Mouse (Mus musculus): Measurements from ENCODE around the gene Cd80. TPM values are rescaled to one million over a fixed set of nuclear protein-coding genes. Genes with fewer than 3 reads are reported as not detected.
"Not testable (repeated sequence)": the region's sequence is repeated elsewhere in the genome, so short reads cannot be mapped to it uniquely, and the experiment has no call there.

The Cd80 gene
- total RNA-seq (2022) = 1 to 10 TPM in 1 of 4 experiments, under 1 TPM in 3; 0.39 to 1.2 (median 0.49) TPM

- DNase-seq (ENCODE audit: low spot score in 2 of 2) = no peak
Observed at GRCm38 (mm10) chr16:38455511-38456418, at the start of gene Cd80. TSS of gene Cd80 (plus strand) at chr16:38455561.

GRCm38 (mm10) chr16:38406293-38406692 is 49.1 kb upstream of the Cd80 start:
- DNase-seq (ENCODE audit: low spot score in 2 of 2) = no peak

- DNase-seq (ENCODE audit: low spot score in 2 of 2) = no peak
Observed at GRCm38 (mm10) chr16:38406708-38407107, 48.7 kb upstream of the Cd80 start.

GRCm38 (mm10) chr16:38407584-38407983 is 47.8 kb upstream of the Cd80 start:
- DNase-seq (ENCODE audit: low spot score in 2 of 2) = no peak

- no peak for DNase-seq (ENCODE audit: low spot score in 2 of 2)
Observed at GRCm38 (mm10) chr16:38408416-38408815, 46.9 kb upstream of the Cd80 start.

GRCm38 (mm10) chr16:38414953-38415352 is 40.4 kb upstream of the Cd80 start:
- no peak for DNase-seq (ENCODE audit: low spot score in 2 of 2)

GRCm38 (mm10) chr16:38425374-38425773 is 30.0 kb upstream of the Cd80 start:
- no peak for DNase-seq (ENCODE audit: low spot score in 2 of 2)

GRCm38 (mm10) chr16:38425799-38426198 is 29.6 kb upstream of the Cd80 start:
- DNase-seq (ENCODE audit: low spot score in 2 of 2) = no peak

- DNase-seq (ENCODE audit: low spot score in 2 of 2) = no peak
Observed at GRCm38 (mm10) chr16:38431446-38432185, 23.7 kb upstream of the Cd80 start.

GRCm38 (mm10) chr16:38432498-38433425 is 22.6 kb upstream of the Cd80 start, which contains the start of gene Pla1a:
TSS of gene Pla1a (minus strand) at chr16:38433145.
- DNase-seq (ENCODE audit: low spot score in 2 of 2) = no peak

- DNase-seq (ENCODE audit: low spot score in 2 of 2) = no peak
Observed at GRCm38 (mm10) chr16:38433514-38433913, 21.8 kb upstream of the Cd80 start.

- DNase-seq (ENCODE audit: low spot score in 2 of 2) = no peak
Observed at GRCm38 (mm10) chr16:38434295-38434795, 21.0 kb upstream of the Cd80 start.

GRCm38 (mm10) chr16:38439190-38439589 is 16.2 kb upstream of the Cd80 start:
- DNase-seq (ENCODE audit: low spot score in 2 of 2) = no peak

GRCm38 (mm10) chr16:38440403-38440802 is 15.0 kb upstream of the Cd80 start:
- DNase-seq (ENCODE audit: low spot score in 2 of 2) = no peak

GRCm38 (mm10) chr16:38441611-38442010 is 13.8 kb upstream of the Cd80 start:
- DNase-seq (ENCODE audit: low spot score in 2 of 2) = no peak

- no peak for DNase-seq (ENCODE audit: low spot score in 2 of 2)
Observed at GRCm38 (mm10) chr16:38442216-38442615, 13.1 kb upstream of the Cd80 start.

GRCm38 (mm10) chr16:38443721-38444464 is 11.5 kb upstream of the Cd80 start:
- no peak for DNase-seq (ENCODE audit: low spot score in 2 of 2)

GRCm38 (mm10) chr16:38445046-38445445 is 10.3 kb upstream of the Cd80 start:
- DNase-seq (ENCODE audit: low spot score in 2 of 2) = no peak

GRCm38 (mm10) chr16:38445576-38445975 is 9.8 kb upstream of the Cd80 start:
- no peak for DNase-seq (ENCODE audit: low spot score in 2 of 2)

GRCm38 (mm10) chr16:38446141-38446540 is 9.2 kb upstream of the Cd80 start:
- not testable (repeated sequence) for DNase-seq (ENCODE audit: low spot score in 2 of 2)

Data from layer of hippocampus, adult 8-10 months (tissue).